Mouse (Mus musculus) MEL-GATA-1-ER (cell line): ENCODE data around the gene Fibp.
"Not testable (repeated sequence)": the region's sequence is repeated elsewhere in the genome, so short reads cannot be mapped to it uniquely, and the experiment has no call there.

Experiments used
- DNase-seq: peaks from one replicate; pipeline ENCODE4 v3.0.0-alpha.2; 2012; ENCODE audit warnings: low read depth; ENCODE audit errors: extremely low read depth

Gene Fibp

DNA sequence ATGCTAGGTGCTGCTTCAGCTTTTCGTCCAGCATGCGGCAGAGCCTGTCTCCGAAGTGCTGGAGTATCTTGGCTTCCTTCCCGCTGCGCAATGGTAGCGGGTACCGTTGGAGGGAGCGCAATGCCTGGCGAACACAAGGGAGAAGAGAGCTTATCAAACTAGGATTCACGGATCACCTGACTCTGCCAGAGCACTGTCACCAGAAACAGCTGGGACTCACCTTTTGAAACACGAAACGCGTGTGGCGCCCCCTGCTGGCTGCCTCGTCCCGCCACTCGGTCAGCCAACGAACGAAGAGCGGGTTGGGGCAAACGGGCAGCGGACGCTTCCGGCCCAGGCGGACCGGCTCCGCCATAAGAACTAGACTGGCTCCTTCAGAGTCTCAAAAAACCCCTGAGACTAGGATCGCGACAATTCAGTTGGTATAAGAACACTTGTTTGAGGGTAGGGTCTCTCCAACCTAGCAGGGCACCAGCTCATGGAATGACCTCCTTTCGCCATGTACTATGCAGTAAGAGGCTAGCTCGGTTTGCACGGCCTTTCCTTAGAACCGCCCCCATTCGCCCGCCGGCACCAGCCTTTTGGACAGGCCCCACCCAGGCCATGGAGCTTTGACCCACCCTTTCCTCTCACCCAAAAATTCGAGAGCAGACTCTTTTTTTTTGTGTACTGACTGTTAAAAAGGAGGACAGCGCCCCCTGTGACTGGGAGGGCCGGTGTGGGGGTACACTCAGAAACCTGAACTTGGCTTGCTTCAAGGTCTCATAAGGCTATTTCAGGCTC, 27.5 kb downstream of the Fibp start, which contains the start of gene Mus81:
Mus81 (minus strand) TSS at position 635 of the 783 bp plus-strand sequence.
- peak; percentile 92 for DNase-seq

- DNase-seq = peak; percentile 98
Observed at GRCm38 (mm10) chr19:5488878-5489571, 28.6 kb downstream of the Fibp start.

- not testable (repeated sequence) for DNase-seq
Observed at GRCm38 (mm10) chr19:5489721-5490120, 29.3 kb downstream of the Fibp start.

GRCm38 (mm10) chr19:5490313-5490897, 30.0 kb downstream of the Fibp start, which contains the start of gene Cfl1:
Gene Cfl1 (plus strand): TSS chr19:5490455.
- DNase-seq = peak; percentile 95

GRCm38 (mm10) chr19:5490898-5491708, 30.7 kb downstream of the Fibp start:
- DNase-seq = peak; percentile 87

DNA sequence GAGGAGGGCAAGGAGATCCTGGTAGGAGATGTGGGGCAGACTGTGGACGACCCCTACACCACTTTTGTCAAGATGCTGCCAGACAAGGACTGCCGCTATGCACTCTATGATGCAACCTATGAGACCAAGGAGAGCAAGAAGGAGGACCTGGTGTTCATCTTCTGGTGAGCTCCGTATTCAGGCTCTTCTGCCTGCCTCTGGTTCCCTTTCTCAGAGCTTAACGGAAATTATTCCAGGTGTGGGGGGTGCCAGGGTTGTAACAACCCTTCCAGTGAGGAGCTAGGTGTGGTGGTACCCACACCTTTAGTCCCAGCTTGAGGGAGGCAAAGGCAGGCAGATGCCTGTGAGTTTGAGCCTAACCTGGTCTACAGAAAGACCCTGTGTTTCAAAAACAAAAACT, 32.2 kb downstream of the Fibp start:
- no peak for DNase-seq

- not testable (repeated sequence) for DNase-seq
Observed at GRCm38 (mm10) chr19:5493301-5493721, 32.9 kb downstream of the Fibp start.

GRCm38 (mm10) chr19:5494314-5494713, 33.9 kb downstream of the Fibp start:
- DNase-seq = no peak

GRCm38 (mm10) chr19:5495353-5496051, 35.1 kb downstream of the Fibp start:
- no peak for DNase-seq

DNA sequence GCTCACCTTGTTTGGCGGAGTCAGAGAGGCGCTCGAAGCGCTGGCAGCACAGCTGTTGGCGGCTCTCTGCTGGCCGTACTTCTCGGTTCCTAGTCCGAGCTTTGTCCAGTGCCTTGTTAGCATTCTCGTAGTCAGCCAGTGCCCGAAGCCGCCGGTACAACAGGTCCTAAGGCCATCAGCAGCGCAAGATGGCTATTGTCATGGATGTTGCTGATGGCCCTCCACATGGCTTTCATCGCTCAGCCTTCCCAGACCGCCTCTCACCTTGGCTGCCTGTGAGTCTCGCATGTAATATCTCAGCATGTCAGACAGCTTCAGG, 35.6 kb downstream of the Fibp start:
- no peak for DNase-seq

GRCm38 (mm10) chr19:5500330-5500875, 40.0 kb downstream of the Fibp start:
- DNase-seq = no peak

DNA sequence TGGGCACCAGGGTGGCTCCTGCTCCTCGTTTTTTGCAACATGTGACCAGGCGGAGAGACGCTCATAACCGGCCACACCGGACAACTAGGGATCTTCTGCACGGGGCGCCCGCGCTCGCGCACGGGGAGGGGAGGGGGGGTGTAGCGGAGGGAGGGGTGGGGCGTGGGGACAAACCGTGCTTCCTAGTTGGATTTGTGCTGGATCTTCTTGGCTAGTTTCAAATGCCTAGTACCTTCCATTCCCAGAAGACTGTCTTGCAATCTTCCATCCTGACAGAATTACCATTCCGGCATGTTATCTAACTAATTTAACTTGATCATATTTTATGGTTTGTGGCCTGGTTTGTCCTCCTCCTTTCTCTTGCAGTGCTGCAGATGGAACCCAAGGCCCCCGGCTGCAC, 43.3 kb downstream of the Fibp start, which contains the start of gene 1700020D05Rik:
1700020D05Rik (minus strand) TSS at position 101 of the 400 bp plus-strand sequence.
- no peak for DNase-seq

GRCm38 (mm10) chr19:5510031-5511026, 49.9 kb downstream of the Fibp start, which contains the start of gene Snx32:
Gene Snx32 (minus strand): TSS chr19:5510538.
- peak; percentile 100 for DNase-seq

- DNase-seq = peak; percentile 51
Observed at GRCm38 (mm10) chr19:5511074-5511632, 50.7 kb downstream of the Fibp start.

GRCm38 (mm10) chr19:5512091-5513004, 51.9 kb downstream of the Fibp start:
- DNase-seq = peak; percentile 95

- no peak for DNase-seq
Observed at GRCm38 (mm10) chr19:5513005-5513349, 52.6 kb downstream of the Fibp start.
